Mouse (Mus musculus) limb, embryonic 13.5 days (tissue): ENCODE measurements around the gene Tcf12. TPM values are rescaled to one million over a fixed set of nuclear protein-coding genes. Genes with fewer than 3 reads are reported as not detected.

Experiments used
- ATAC-seq: fragments of 200-750 bp; cut with Nextera tagmentation; 2 replicates; pipeline ENCODE4 v1.8.0; 2017; ENCODE audit warnings: low read depth, moderate number of reproducible peaks, moderate TSS enrichment; ENCODE audit not compliant: low FRiP score
- H3K27ac ChIP-seq: fragments of 300-500 bp; sonication (generic); 2 replicates; pipeline ENCODE4 v1.5.1; 2015; ENCODE audit warnings: inconsistent platforms, mild to moderate bottlenecking, moderate library complexity
- H3K27me3 ChIP-seq: fragments of 300-500 bp; sonication (generic); 2 replicates; pipeline ENCODE4 v1.6.1; 2015; ENCODE audit warnings: mild to moderate bottlenecking, inconsistent platforms
- H3K36me3 ChIP-seq: fragments of 300-500 bp; sonication (generic); 2 replicates; pipeline ENCODE4 v1.6.1; 2015; ENCODE audit warnings: inconsistent platforms, mild to moderate bottlenecking, moderate library complexity
- H3K4me1 ChIP-seq: fragments of 300-500 bp; sonication (generic); 2 replicates; pipeline ENCODE4 v1.6.1; 2015; ENCODE audit warnings: inconsistent platforms
- H3K4me2 ChIP-seq: fragments of 300-500 bp; sonication (generic); replicated peaks from 2 replicates; pipeline ENCODE4 v1.6.1; 2015; ENCODE audit warnings: inconsistent platforms, mild to moderate bottlenecking, moderate library complexity
- H3K4me3 ChIP-seq: fragments of 300-500 bp; sonication (generic); 2 replicates; pipeline ENCODE4 v1.5.1; 2015; ENCODE audit warnings: moderate library complexity, mild to moderate bottlenecking, inconsistent platforms
- H3K9ac ChIP-seq: fragments of 300-500 bp; sonication (generic); 2 replicates; pipeline ENCODE4 v1.6.1; 2015; ENCODE audit warnings: mild to moderate bottlenecking, inconsistent platforms
- H3K9me3 ChIP-seq: fragments of 300-500 bp; sonication (generic); 2 replicates; pipeline ENCODE4 v1.6.1; 2016; ENCODE audit warnings: inconsistent platforms
- WGBS: fragments of 180-500 bp; shearing (Covaris S2); methylation state at CpG from one replicate; pipeline ENCODE4 v1.1.7; 2015; 5-methylcytosine and 5-hydroxymethylcytosine counted together
- polyA plus RNA-seq: library from polyadenylated mRNA; unstranded; fragments of >200 nt; fragmentation: Nextera tagmentation; extraction: Ambion mirVana; gene quantifications from 2 replicates; pipeline ENCODE4 v1.2.1, GENCODE M21; 2015

The Tcf12 gene
- 118 and 125 TPM in 2 replicates for polyA plus RNA-seq

- peaks cover 18% of the 10 kb centered on the region for H3K4me1 ChIP-seq
- peak within 1 kb of the TSS; percentile 70 for H3K4me2 ChIP-seq
- H3K27ac ChIP-seq = peak within 1 kb of the TSS; percentile 99
- peaks cover 8% of the 10 kb centered on the region for H3K36me3 ChIP-seq
- no peaks in the 10 kb centered on the region for H3K27me3 ChIP-seq
- ATAC-seq = peak; percentile 81
- 2% methylated on average over 84 of the region's 88 CpGs for WGBS
- peak within 1 kb of the TSS; percentile 95 for H3K4me3 ChIP-seq
- peak within 1 kb of the TSS; percentile 100 for H3K9ac ChIP-seq
- H3K9me3 ChIP-seq = no peaks in the 10 kb centered on the region
These were observed at the start of gene Tcf12 for GRCm38 (mm10) chr9:72111622-72112550. Tcf12 (minus strand) TSS chr9:72111871.

- WGBS = 48% methylated on average over 2 of the region's 2 CpGs
- Histone ChIP-seq H3K4me2 (no peak overlapping the region), H3K27me3 (no peaks in the 10 kb centered on the region), H3K9ac (no peak overlapping the region), H3K4me1 (peaks cover 5% of the 10 kb centered on the region), H3K9me3 (no peaks in the 10 kb centered on the region), H3K4me3 (no peak overlapping the region), H3K27ac (no peak overlapping the region), H3K36me3 (no peaks in the 10 kb centered on the region)
- no peak for ATAC-seq
These were observed 46.7 kb upstream of the Tcf12 start for GRCm38 (mm10) chr9:72158392-72158791.

- Histone ChIP-seq H3K9ac (no peak overlapping the region), H3K4me2 (no peak overlapping the region), H3K4me3 (no peak overlapping the region), H3K4me1 (peaks cover 5% of the 10 kb centered on the region), H3K27me3 (no peaks in the 10 kb centered on the region), H3K27ac (no peak overlapping the region), H3K9me3 (no peaks in the 10 kb centered on the region), H3K36me3 (no peaks in the 10 kb centered on the region)
- whole genome bisulfite sequencing = 73% methylated on average over 1 of the region's 1 CpGs
- no peak for ATAC-seq
These were observed 45.4 kb upstream of the Tcf12 start for GRCm38 (mm10) chr9:72157091-72157490.

GRCm38 (mm10) chr9:72155250-72156138 is 43.8 kb upstream of the Tcf12 start:
- Histone ChIP-seq H3K9ac (peak overlapping the region; percentile 35; the same call in 1 of the 2 replicates), H3K4me1 (peaks cover 5% of the 10 kb centered on the region), H3K4me3 (peak overlapping the region; percentile 17), H3K9me3 (no peaks in the 10 kb centered on the region), H3K27me3 (no peaks in the 10 kb centered on the region), H3K27ac (no peak overlapping the region), H3K4me2 (peak overlapping the region; percentile 52), H3K36me3 (no peaks in the 10 kb centered on the region)
- 35% methylated on average over 21 of the region's 21 CpGs for WGBS
- ATAC-seq = no peak

GRCm38 (mm10) chr9:72144148-72144547 is 32.5 kb upstream of the Tcf12 start:
- no peak overlapping the region for H3K9ac ChIP-seq
- no peak overlapping the region for H3K4me2 ChIP-seq
- H3K27me3 ChIP-seq = no peaks in the 10 kb centered on the region
- ATAC-seq = no peak
- no peaks in the 10 kb centered on the region for H3K9me3 ChIP-seq
- H3K4me1 ChIP-seq = no peaks in the 10 kb centered on the region
- no peak overlapping the region for H3K4me3 ChIP-seq
- no peaks in the 10 kb centered on the region for H3K36me3 ChIP-seq
- H3K27ac ChIP-seq = no peak overlapping the region
- WGBS = 86% methylated on average over 5 of the region's 5 CpGs

- H3K9ac ChIP-seq = no peak overlapping the region
- no peaks in the 10 kb centered on the region for H3K27me3 ChIP-seq
- no peaks in the 10 kb centered on the region for H3K9me3 ChIP-seq
- ATAC-seq = no peak
- H3K4me3 ChIP-seq = no peak overlapping the region
- H3K4me2 ChIP-seq = no peak overlapping the region
- no peak overlapping the region for H3K27ac ChIP-seq
- peaks cover 5% of the 10 kb centered on the region; the same call in 1 of the 2 replicates for H3K4me1 ChIP-seq
- H3K36me3 ChIP-seq = no peaks in the 10 kb centered on the region
These were observed 26.2 kb upstream of the Tcf12 start for GRCm38 (mm10) chr9:72137899-72138298.

- no peak for ATAC-seq
- H3K9ac ChIP-seq = peak overlapping the region; percentile 90
- H3K27me3 ChIP-seq = no peaks in the 10 kb centered on the region
- peak overlapping the region; percentile 93 for H3K27ac ChIP-seq
- peak overlapping the region; percentile 67 for H3K4me3 ChIP-seq
- WGBS = 66% methylated on average over 4 of the region's 4 CpGs
- H3K4me1 ChIP-seq = peaks cover 21% of the 10 kb centered on the region
- H3K36me3 ChIP-seq = no peaks in the 10 kb centered on the region
- H3K9me3 ChIP-seq = no peaks in the 10 kb centered on the region
- H3K4me2 ChIP-seq = peak overlapping the region; percentile 85
These were observed 22.1 kb upstream of the Tcf12 start for GRCm38 (mm10) chr9:72133772-72134245.

- ATAC-seq = peak; percentile 93
- peak overlapping the region; percentile 90 for H3K9ac ChIP-seq
- WGBS = 1% methylated on average over 56 of the region's 56 CpGs
These were observed 21.6 kb upstream of the Tcf12 start for GRCm38 (mm10) chr9:72133089-72133771.

GRCm38 (mm10) chr9:72132728-72133088 is 21.0 kb upstream of the Tcf12 start:
- H3K27me3 ChIP-seq = no peaks in the 10 kb centered on the region
- H3K9ac ChIP-seq = peak overlapping the region; percentile 90
- H3K4me3 ChIP-seq = peak overlapping the region; percentile 67
- no peaks in the 10 kb centered on the region for H3K9me3 ChIP-seq
- H3K4me1 ChIP-seq = peaks cover 21% of the 10 kb centered on the region
- peak overlapping the region; percentile 85 for H3K4me2 ChIP-seq
- no peak for ATAC-seq
- H3K27ac ChIP-seq = peak overlapping the region; percentile 93
- H3K36me3 ChIP-seq = no peaks in the 10 kb centered on the region
- under 1% methylated on average over 29 of the region's 29 CpGs for WGBS

More at GRCm38 (mm10) chr9:72133089-72133771, 21.6 kb upstream of the Tcf12 start:
- Histone ChIP-seq H3K4me2 (peak overlapping the region; percentile 85), H3K27ac (peak overlapping the region; percentile 93), H3K4me1 (peaks cover 21% of the 10 kb centered on the region), H3K27me3 (no peaks in the 10 kb centered on the region), H3K4me3 (peak overlapping the region; percentile 67), H3K36me3 (no peaks in the 10 kb centered on the region), H3K9me3 (no peaks in the 10 kb centered on the region)

- H3K36me3 ChIP-seq = no peaks in the 10 kb centered on the region
- H3K4me3 ChIP-seq = no peak overlapping the region
- 56% methylated on average over 4 of the region's 4 CpGs for WGBS
- no peaks in the 10 kb centered on the region for H3K9me3 ChIP-seq
- H3K9ac ChIP-seq = no peak overlapping the region
- no peak for ATAC-seq
- no peak overlapping the region for H3K4me2 ChIP-seq
- no peak overlapping the region for H3K27ac ChIP-seq
- H3K4me1 ChIP-seq = peaks cover 21% of the 10 kb centered on the region
- H3K27me3 ChIP-seq = no peaks in the 10 kb centered on the region
These were observed 18.2 kb upstream of the Tcf12 start for GRCm38 (mm10) chr9:72129884-72130283.

GRCm38 (mm10) chr9:72125442-72125841 is 13.8 kb upstream of the Tcf12 start:
- no peak for ATAC-seq
- H3K36me3 ChIP-seq = no peaks in the 10 kb centered on the region
- no peak overlapping the region for H3K27ac ChIP-seq
- H3K4me3 ChIP-seq = no peak overlapping the region
- no peaks in the 10 kb centered on the region for H3K27me3 ChIP-seq
- H3K9me3 ChIP-seq = no peaks in the 10 kb centered on the region
- H3K4me1 ChIP-seq = peaks cover 9% of the 10 kb centered on the region; the same call in 1 of the 2 replicates
- H3K4me2 ChIP-seq = no peak overlapping the region
- H3K9ac ChIP-seq = no peak overlapping the region
- WGBS = 88% methylated on average over 1 of the region's 1 CpGs
